Mouse (Mus musculus) stomach, embryonic 16.5 days (tissue): ENCODE results near the gene Ankrd44. TPM values are rescaled to one million over a fixed set of nuclear protein-coding genes. Genes with fewer than 3 reads are reported as not detected.

Experiments
- ATAC-seq: fragments of 200-750 bp; cut with Nextera tagmentation; 2 replicates; pipeline ENCODE4 v1.8.0; 2017; ENCODE audit warnings: moderate number of reproducible peaks, moderate TSS enrichment; ENCODE audit not compliant: insufficient read depth, low FRiP score
- H3K27ac ChIP-seq: fragments of 300-500 bp; sonication (generic); 2 replicates; pipeline ENCODE4 v1.5.1; 2014; ENCODE audit warnings: low read length
- H3K27me3 ChIP-seq: fragments of 300-500 bp; sonication (generic); 2 replicates; pipeline ENCODE4 v1.6.1; 2014; ENCODE audit warnings: low read length, control low read depth, mixed read lengths; ENCODE audit not compliant: control insufficient read depth, insufficient read depth
- H3K36me3 ChIP-seq: fragments of 300-500 bp; sonication (generic); 2 replicates; pipeline ENCODE4 v1.6.1; 2014; ENCODE audit warnings: low read length; ENCODE audit not compliant: control insufficient read depth, insufficient read depth
- H3K4me1 ChIP-seq: fragments of 300-500 bp; sonication (generic); 2 replicates; pipeline ENCODE4 v1.6.1; 2014; ENCODE audit warnings: low read length, control low read depth, mixed read lengths; ENCODE audit not compliant: control insufficient read depth, insufficient read depth
- H3K4me2 ChIP-seq: fragments of 300-500 bp; sonication (generic); 2 replicates; pipeline ENCODE4 v1.6.1; 2014; ENCODE audit warnings: low read depth, low read length, mixed read lengths
- H3K4me3 ChIP-seq: fragments of 300-500 bp; sonication (generic); replicated peaks from 2 replicates; pipeline ENCODE4 v1.5.1; 2014; ENCODE audit warnings: mild to moderate bottlenecking, low read length
- H3K9ac ChIP-seq: fragments of 300-500 bp; sonication (generic); 2 replicates; pipeline ENCODE4 v1.6.1; 2014; ENCODE audit warnings: low read length
- H3K9me3 ChIP-seq: fragments of 300-500 bp; sonication (generic); replicated peaks from 2 replicates; pipeline ENCODE4 v1.6.1; 2016; ENCODE audit warnings: low read length, control low read depth; ENCODE audit not compliant: control insufficient read depth
- WGBS: fragments of 180-500 bp; shearing (Covaris S2); extraction: QIAGEN DNeasy Blood & Tissue Kit; methylation state at CpG from one replicate; pipeline ENCODE4 v1.1.7; 2014; 5-methylcytosine and 5-hydroxymethylcytosine counted together
- polyA plus RNA-seq: library from polyadenylated mRNA; unstranded; fragments of >200 nt; fragmentation: Nextera tagmentation; extraction: Ambion mirVana; gene quantifications from 2 replicates; pipeline ENCODE4 v1.2.1, GENCODE M21; 2015

Ankrd44 gene
- polyA plus RNA-seq, 1 experiment from 2014 or later, result 14.5 TPM

DNA sequence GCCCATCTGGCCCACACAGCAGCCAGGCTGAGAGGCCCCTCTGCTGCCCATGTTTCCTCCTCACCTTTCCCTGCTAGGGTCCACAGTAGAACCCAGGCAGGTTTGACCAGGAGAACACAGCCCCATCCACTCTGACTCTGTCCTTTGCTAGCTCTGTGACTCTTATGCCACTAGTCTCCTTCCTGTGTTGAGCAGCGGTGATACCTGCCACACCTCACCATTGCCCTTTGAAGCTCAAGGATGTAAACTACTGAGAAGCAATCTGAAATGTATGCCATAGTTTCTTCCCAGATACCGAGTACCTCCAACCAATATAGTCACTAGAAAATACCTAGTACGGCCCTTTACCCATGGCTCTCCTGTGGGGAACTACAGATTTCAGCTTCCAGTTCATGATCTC lies 60.1 kb downstream of the Ankrd44 start:
- no peak overlapping the region for H3K4me2 ChIP-seq
- no peaks in the 10 kb centered on the region for H3K9me3 ChIP-seq
- peaks cover 25% of the 10 kb centered on the region for H3K4me1 ChIP-seq
- H3K36me3 ChIP-seq, result no peaks in the 10 kb centered on the region
- no peaks in the 10 kb centered on the region for H3K27me3 ChIP-seq
- WGBS, result 80% methylated on average over 3 of the region's 3 CpGs
- no peak overlapping the region for H3K4me3 ChIP-seq
- no peak overlapping the region for H3K9ac ChIP-seq
- ATAC-seq, result no peak
- H3K27ac ChIP-seq, result no peak overlapping the region

GRCm38 (mm10) chr1:54864928-54865652 lies 61.1 kb downstream of the Ankrd44 start:
- no peak for ATAC-seq
- 74% methylated on average over 7 of the region's 7 CpGs for WGBS
- H3K4me2 ChIP-seq, result no peak overlapping the region
- no peak overlapping the region for H3K27ac ChIP-seq
- peaks cover 25% of the 10 kb centered on the region for H3K4me1 ChIP-seq
- no peak overlapping the region for H3K4me3 ChIP-seq
- H3K9ac ChIP-seq, result no peak overlapping the region
- H3K27me3 ChIP-seq, result no peaks in the 10 kb centered on the region
- no peaks in the 10 kb centered on the region for H3K9me3 ChIP-seq
- no peaks in the 10 kb centered on the region for H3K36me3 ChIP-seq

GRCm38 (mm10) chr1:54860361-54860760 lies 65.8 kb downstream of the Ankrd44 start:
- Histone ChIP-seq H3K9me3 (no peaks in the 10 kb centered on the region), H3K4me2 (no peak overlapping the region), H3K27ac (no peak overlapping the region), H3K27me3 (no peaks in the 10 kb centered on the region), H3K36me3 (no peaks in the 10 kb centered on the region), H3K4me3 (no peak overlapping the region), H3K4me1 (0 out of 2 replicates have a peak, but pooled peaks cover 4% of the 10 kb centered on the region), H3K9ac (no peak overlapping the region)
- ATAC-seq, result no peak
- WGBS, result 58% methylated on average over 5 of the region's 5 CpGs

DNA sequence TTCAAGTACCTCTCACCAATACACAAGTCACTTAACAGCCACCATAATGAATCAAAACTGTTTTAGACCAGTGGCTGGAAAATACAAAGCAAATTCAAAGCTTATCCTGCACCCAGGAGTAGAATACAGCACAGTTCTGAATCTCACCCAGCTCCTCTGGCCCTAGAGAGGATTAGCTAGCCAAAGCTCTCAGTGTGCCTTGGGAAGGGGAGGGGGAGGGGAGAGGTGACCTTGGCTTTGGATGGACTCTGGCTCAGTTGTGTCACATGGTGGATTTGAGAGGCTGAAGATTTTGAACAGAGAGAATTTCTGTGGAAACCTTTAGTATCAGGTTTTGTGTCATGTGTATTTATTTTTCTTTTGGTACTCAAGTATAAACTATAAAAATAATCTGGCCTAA lies 66.3 kb downstream of the Ankrd44 start:
- H3K9ac ChIP-seq, result no peak overlapping the region
- ATAC-seq, result no peak
- H3K9me3 ChIP-seq, result no peaks in the 10 kb centered on the region
- no peak overlapping the region for H3K4me2 ChIP-seq
- no peaks in the 10 kb centered on the region for H3K27me3 ChIP-seq
- no peak overlapping the region for H3K27ac ChIP-seq
- H3K4me3 ChIP-seq, result no peak overlapping the region
- H3K36me3 ChIP-seq, result no peaks in the 10 kb centered on the region
- 0 out of 2 replicates have a peak, but pooled peaks cover 4% of the 10 kb centered on the region for H3K4me1 ChIP-seq

GRCm38 (mm10) chr1:54858898-54859297 lies 67.3 kb downstream of the Ankrd44 start:
- Histone ChIP-seq H3K4me3 (no peak overlapping the region), H3K36me3 (no peaks in the 10 kb centered on the region), H3K4me2 (no peak overlapping the region), H3K9ac (no peak overlapping the region), H3K27me3 (no peaks in the 10 kb centered on the region), H3K27ac (no peak overlapping the region), H3K9me3 (no peaks in the 10 kb centered on the region), H3K4me1 (peaks cover 4% of the 10 kb centered on the region; the same call in 1 of the 2 replicates)
- ATAC-seq, result no peak
- WGBS, result 95% methylated on average over 2 of the region's 2 CpGs

DNA sequence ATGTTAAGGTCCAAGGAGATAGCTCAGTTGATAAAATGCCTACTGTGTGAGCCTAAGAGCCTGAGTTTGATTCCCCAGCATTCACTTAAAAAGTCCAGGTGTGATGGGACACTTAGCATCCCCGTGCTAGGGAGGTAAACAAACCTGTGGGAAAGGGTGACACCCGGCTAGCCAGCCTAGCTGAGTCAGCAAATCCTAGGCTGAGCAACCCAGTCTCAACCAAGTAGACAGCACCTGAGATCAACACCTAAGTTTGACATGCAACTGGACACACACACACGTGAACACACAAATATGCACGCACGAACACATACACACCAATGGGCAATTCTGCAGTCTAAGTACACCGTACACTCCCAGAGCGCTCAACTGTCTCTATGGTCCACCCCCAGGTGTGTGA lies 69.7 kb downstream of the Ankrd44 start:
- no peak overlapping the region for H3K4me2 ChIP-seq
- no peaks in the 10 kb centered on the region for H3K9me3 ChIP-seq
- H3K9ac ChIP-seq, result no peak overlapping the region
- no peaks in the 10 kb centered on the region for H3K36me3 ChIP-seq
- no peak overlapping the region for H3K4me3 ChIP-seq
- no peak overlapping the region for H3K27ac ChIP-seq
- H3K27me3 ChIP-seq, result no peaks in the 10 kb centered on the region
- WGBS, result 87% methylated on average over 7 of the region's 7 CpGs
- no peaks in the 10 kb centered on the region; the same call in 1 of the 2 replicates for H3K4me1 ChIP-seq
- no peak for ATAC-seq

- H3K4me1 ChIP-seq, result no peaks in the 10 kb centered on the region; the same call in 1 of the 2 replicates
- no peak overlapping the region for H3K4me2 ChIP-seq
- 74% methylated on average over 3 of the region's 3 CpGs for WGBS
- no peaks in the 10 kb centered on the region for H3K9me3 ChIP-seq
- no peak overlapping the region for H3K4me3 ChIP-seq
- ATAC-seq, result no peak
- H3K9ac ChIP-seq, result no peak overlapping the region
- no peaks in the 10 kb centered on the region for H3K36me3 ChIP-seq
- H3K27me3 ChIP-seq, result no peaks in the 10 kb centered on the region
- no peak overlapping the region for H3K27ac ChIP-seq
Observed at GRCm38 (mm10) chr1:54855970-54856369, 70.2 kb downstream of the Ankrd44 start.

DNA sequence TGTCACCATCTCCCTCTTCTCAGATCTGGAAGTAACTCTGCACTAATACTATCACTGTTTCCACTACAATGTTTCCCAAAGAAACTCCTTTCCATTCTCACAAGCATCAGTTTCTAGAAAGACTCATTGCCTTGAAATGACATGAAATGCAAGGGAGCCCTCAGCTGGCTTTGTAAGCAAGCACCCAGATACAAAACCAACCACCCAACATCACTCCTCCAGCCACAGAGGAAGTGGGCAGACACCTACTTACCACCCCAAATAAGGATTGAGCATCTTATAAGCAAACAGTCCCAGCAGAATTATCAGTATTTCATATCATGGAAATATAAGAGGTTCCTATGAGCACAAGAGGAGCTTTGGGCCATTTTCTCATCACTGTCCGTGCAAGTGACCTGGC lies 71.8 kb downstream of the Ankrd44 start:
- WGBS, result 84% methylated on average over 1 of the region's 1 CpGs
- peaks cover 7% of the 10 kb centered on the region; the same call in 1 of the 2 replicates for H3K4me1 ChIP-seq
- no peak for ATAC-seq
- no peaks in the 10 kb centered on the region for H3K9me3 ChIP-seq
- no peak overlapping the region for H3K9ac ChIP-seq
- no peaks in the 10 kb centered on the region for H3K36me3 ChIP-seq
- no peaks in the 10 kb centered on the region for H3K27me3 ChIP-seq
- H3K4me2 ChIP-seq, result no peak overlapping the region
- H3K27ac ChIP-seq, result no peak overlapping the region
- no peak overlapping the region for H3K4me3 ChIP-seq

DNA sequence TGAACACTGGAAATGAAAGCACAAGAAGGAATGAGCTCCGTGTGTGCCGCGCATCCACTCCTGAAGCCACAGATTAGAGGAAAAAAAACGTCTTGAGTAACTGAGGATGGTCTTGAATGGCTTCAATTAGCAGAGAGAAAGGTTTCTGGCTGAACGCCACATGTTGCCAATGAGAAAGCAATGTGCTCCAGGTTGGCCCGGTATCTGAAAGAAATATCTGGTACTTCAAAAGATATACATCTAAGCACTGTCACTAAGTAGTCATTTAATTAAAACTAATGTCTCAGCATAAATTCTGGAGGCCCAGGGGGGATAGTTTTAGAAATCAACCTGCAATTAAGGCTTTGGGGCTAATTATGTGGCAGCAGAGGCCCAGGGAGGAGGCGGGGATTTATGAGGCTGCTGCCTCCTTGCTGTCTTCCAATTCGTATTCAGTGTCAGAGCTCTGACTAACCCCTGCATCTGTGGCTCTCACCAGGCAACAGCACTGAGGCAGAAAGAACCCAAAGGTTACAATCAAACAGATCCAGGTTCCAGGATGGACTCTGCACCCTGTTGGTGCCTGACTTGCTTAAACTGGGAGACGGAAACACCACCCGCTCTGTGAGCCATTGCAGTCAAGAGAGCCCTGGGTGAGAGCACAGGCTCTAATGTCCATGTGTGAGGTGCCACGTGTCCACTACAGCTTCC lies 72.7 kb downstream of the Ankrd44 start:
- no peak for ATAC-seq
- H3K9ac ChIP-seq, result no peak overlapping the region
- 84% methylated on average over 11 of the region's 11 CpGs for WGBS
- H3K4me3 ChIP-seq, result no peak overlapping the region
- no peak overlapping the region for H3K27ac ChIP-seq
- no peaks in the 10 kb centered on the region for H3K9me3 ChIP-seq
- peaks cover 7% of the 10 kb centered on the region; the same call in 1 of the 2 replicates for H3K4me1 ChIP-seq
- H3K27me3 ChIP-seq, result no peaks in the 10 kb centered on the region
- H3K36me3 ChIP-seq, result no peaks in the 10 kb centered on the region
- no peak overlapping the region for H3K4me2 ChIP-seq
